Mouse (Mus musculus) ES-E14 (cell line): Measurements from ENCODE around the gene Supt3. TPM values are rescaled to one million over a fixed set of nuclear protein-coding genes. Genes with fewer than 3 reads are reported as not detected.

ENCODE experiments used
- DNase-seq: peaks from one replicate; pipeline ENCODE4 v3.0.0-alpha.2; 2013; ENCODE audit warnings: low read depth, low spot score
- H3K27ac ChIP-seq: 2 replicates; pipeline ENCODE4 v1.5.1; 2012; ENCODE audit warnings: low read depth, mild to moderate bottlenecking, low read length, moderate library complexity, mixed read lengths; ENCODE audit not compliant: poor library complexity, insufficient read depth, severe bottlenecking
- H3K36me3 ChIP-seq: 2 replicates; pipeline ENCODE4 v1.6.1; 2012; ENCODE audit warnings: mild to moderate bottlenecking, low read length, moderate library complexity, mixed read lengths; ENCODE audit not compliant: control insufficient read depth, poor library complexity, insufficient read depth, severe bottlenecking
- H3K4me1 ChIP-seq, 2 experiments: fragments of 150-350 bp in 1 of 2; sonication (generic) in 1 of 2; 2 replicates each; pipeline ENCODE4 v1.6.1; 2012; ENCODE audit warnings: low read length in 2 of 2, mild to moderate bottlenecking in 1 of 2, mixed read lengths in 1 of 2; ENCODE audit not compliant: control insufficient read depth in 2 of 2, insufficient read depth in 2 of 2, poor library complexity in 1 of 2
- H3K4me3 ChIP-seq, 2 experiments: fragments of 150-350 bp in 1 of 2; sonication (generic) in 1 of 2; 2 replicates each; pipeline ENCODE4 v1.5.1; 2012; ENCODE audit warnings: low read length in 2 of 2, low read depth in 1 of 2, mild to moderate bottlenecking in 1 of 2, mixed read lengths in 1 of 2; ENCODE audit not compliant: insufficient read depth in 1 of 2, poor library complexity in 1 of 2, severe bottlenecking in 1 of 2
- H3K9ac ChIP-seq: 2 replicates; pipeline ENCODE4 v1.6.1; 2012; ENCODE audit warnings: low read depth, mild to moderate bottlenecking, low read length, mixed read lengths; ENCODE audit not compliant: poor library complexity, insufficient read depth, severe bottlenecking
- H3K9me3 ChIP-seq: fragments of 150-350 bp; sonication (generic); 2 replicates; pipeline ENCODE4 v1.6.1; 2012; ENCODE audit warnings: low read depth, mild to moderate bottlenecking, low read length; ENCODE audit not compliant: control insufficient read depth, insufficient read depth
- CHD2 ChIP-seq: IDR thresholded peaks from 2 replicates; pipeline ENCODE4 v1.6.1; 2014; ENCODE audit warnings: mild to moderate bottlenecking, low read depth, low read length, inconsistent platforms
- HCFC1 ChIP-seq: IDR thresholded peaks from 2 replicates; pipeline ENCODE4 v1.6.1; 2012; ENCODE audit warnings: low read length, inconsistent platforms, borderline replicate concordance; ENCODE audit not compliant: insufficient read depth
- MAFK ChIP-seq: IDR thresholded peaks from 2 replicates; pipeline ENCODE4 v1.6.1; 2014; ENCODE audit warnings: mild to moderate bottlenecking, low read depth, low read length, inconsistent platforms; ENCODE audit not compliant: insufficient read depth
- ZC3H11A ChIP-seq: IDR thresholded peaks from 2 replicates; pipeline ENCODE4 v1.6.1; 2012; ENCODE audit warnings: low read depth, mild to moderate bottlenecking, inconsistent platforms, low read length, borderline replicate concordance
- ZNF384 ChIP-seq: IDR thresholded peaks from 2 replicates; pipeline ENCODE4 v1.6.1; 2012; ENCODE audit warnings: low read depth, low read length, inconsistent platforms
- in situ Hi-C, 2 experiments: fragments of 600-800 bp; cut with MboI; formaldehyde crosslinking; loops; one replicate each; pipeline ENCODE4 v1.15.1; 2025; ENCODE audit warnings: low sequenced_read_pairs in 2 of 2, inconsistent platforms in 1 of 2; ENCODE audit not compliant: unreplicated experiment in 2 of 2
- total RNA-seq: library from RNA; depleted of rRNA; stranded (reverse); fragments of 300-350 nt; gene quantifications from 2 replicates; pipeline ENCODE4 v1.2.3, GENCODE M21; 2012

Supt3 gene
- total RNA-seq, 1 experiment = 4.9 TPM

DNA sequence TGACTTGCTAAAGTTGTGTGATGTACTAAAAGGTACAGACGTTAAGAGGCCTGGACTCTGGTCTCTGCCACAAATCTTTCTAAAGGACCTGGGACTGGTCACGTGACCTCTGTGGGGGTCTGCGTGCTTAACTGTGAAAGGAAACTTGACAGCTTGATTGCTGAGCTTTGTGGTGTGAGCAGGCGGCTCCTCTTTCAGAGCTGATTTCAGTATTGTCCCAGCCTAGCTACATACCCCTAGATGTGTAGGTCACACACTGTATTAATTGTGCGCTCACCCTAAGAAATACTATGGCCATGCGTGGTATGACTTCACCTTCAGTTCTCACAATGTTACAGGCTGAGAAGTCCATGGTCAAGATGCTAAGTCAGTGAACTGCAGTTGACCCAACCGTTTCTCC, 291.4 kb downstream of the Supt3 start:
- DNase-seq = no peak
- Histone ChIP-seq H3K4me1 (no peaks in the 10 kb centered on the region), H3K4me3 (no peak overlapping the region), H3K27ac (no peak overlapping the region), H3K36me3 (no peaks in the 10 kb centered on the region), H3K9ac (no peak overlapping the region), H3K9me3 (no peaks in the 10 kb centered on the region)
- in situ Hi-C loops = no loop called here
- no peak for TF ChIP-seq MAFK
- no peak for TF ChIP-seq ZC3H11A
- no peak for TF ChIP-seq CHD2
- TF ChIP-seq HCFC1 = no peak
- no peak for TF ChIP-seq ZNF384

DNA sequence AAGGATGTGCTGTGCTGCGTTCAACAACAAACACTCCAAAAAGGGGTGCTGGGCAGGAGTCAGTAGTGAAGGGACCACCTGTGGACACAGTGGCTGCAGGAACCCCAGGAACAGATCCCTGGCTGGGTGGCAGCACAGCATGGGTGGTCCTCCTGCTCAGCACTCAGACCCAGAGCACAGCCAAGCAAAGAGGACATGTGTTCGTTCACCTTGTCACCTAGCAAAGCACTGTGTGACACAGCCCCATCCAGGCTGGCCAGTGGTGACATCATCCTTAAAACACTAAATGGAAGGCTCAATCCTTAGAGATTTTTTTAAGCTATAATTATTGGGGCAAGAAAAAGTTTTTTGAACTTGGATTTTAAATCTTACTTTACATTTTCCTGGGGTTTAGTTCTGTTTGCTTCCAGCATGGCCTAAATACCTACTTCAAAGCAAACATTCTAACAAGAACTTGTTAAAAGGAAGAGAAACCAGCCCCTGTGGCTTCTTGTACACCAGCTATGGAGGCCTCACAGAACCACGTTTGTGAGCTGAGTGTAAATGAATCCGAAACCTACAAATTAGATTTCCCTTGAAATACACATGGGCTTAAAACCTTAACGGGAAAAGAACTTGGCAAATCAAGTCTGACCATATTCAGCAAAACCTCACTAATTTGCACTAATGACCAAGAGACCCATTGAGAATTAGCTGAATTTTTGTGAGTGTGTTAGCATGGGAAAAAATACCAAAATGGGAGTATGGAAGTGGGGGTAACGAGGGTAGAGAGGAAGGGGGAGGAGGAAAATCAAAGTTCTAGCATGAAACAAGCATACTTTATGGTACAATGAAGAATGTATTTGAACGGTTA, 295.8 kb downstream of the Supt3 start:
- Histone ChIP-seq H3K9me3 (no peaks in the 10 kb centered on the region), H3K4me3 (no peak overlapping the region), H3K9ac (no peak overlapping the region), H3K4me1 (no peaks in the 10 kb centered on the region), H3K36me3 (no peaks in the 10 kb centered on the region), H3K27ac (0 out of 2 replicates have a peak overlapping the region, but pooled peaks have one; percentile 22)
- DNase-seq = no peak
- no peak for TF ChIP-seq ZC3H11A
- no peak for TF ChIP-seq ZNF384
- TF ChIP-seq MAFK = no peak
- TF ChIP-seq CHD2 = no peak
- TF ChIP-seq HCFC1 = no peak
- in situ Hi-C loops = no loop called here

DNA sequence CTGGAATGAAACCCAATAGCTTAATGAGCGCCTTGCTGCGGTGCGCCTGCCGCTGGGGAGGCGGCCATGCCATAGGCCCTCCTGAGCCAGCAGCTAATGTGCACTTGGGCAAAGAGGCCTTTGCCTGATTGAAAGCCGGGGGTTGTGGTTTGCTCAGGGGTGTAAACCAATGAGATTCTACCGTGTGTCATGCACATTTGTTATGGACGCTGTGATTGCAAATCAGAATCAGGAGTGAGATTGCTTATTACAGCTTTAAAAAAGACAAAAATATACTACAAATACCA, 296.3 kb downstream of the Supt3 start:
- TF ChIP-seq MAFK (no peak), ZNF384 (no peak), CHD2 (no peak), ZC3H11A (no peak), HCFC1 (no peak)
- Histone ChIP-seq H3K27ac (0 out of 2 replicates have a peak overlapping the region, but pooled peaks have one; percentile 22), H3K4me1 (no peaks in the 10 kb centered on the region), H3K36me3 (no peaks in the 10 kb centered on the region), H3K4me3 (no peak overlapping the region), H3K9ac (no peak overlapping the region), H3K9me3 (no peaks in the 10 kb centered on the region)
- in situ Hi-C loops = no loop called here
- no peak for DNase-seq

GRCm38 (mm10) chr17:45073779-45074178, 296.8 kb downstream of the Supt3 start:
- Histone ChIP-seq H3K36me3 (no peaks in the 10 kb centered on the region), H3K9me3 (no peaks in the 10 kb centered on the region), H3K9ac (no peak overlapping the region), H3K4me3 (no peak overlapping the region), H3K27ac (no peak overlapping the region), H3K4me1 (no peaks in the 10 kb centered on the region)
- DNase-seq = peak; percentile 22
- in situ Hi-C loops = no loop called here
- TF ChIP-seq CHD2 (no peak), MAFK (no peak), ZC3H11A (no peak), ZNF384 (no peak), HCFC1 (no peak)
